Mouse (Mus musculus) liver, embryonic 11.5 days (tissue): Measurements from ENCODE around the gene Tfam. TPM values are rescaled to one million over a fixed set of nuclear protein-coding genes. Genes with fewer than 3 reads are reported as not detected.
A peak's percentile ranks its signal among the peaks of the same experiment; 100 is the strongest.

ENCODE experiments used
- ATAC-seq: fragments of 200-750 bp; cut with Nextera tagmentation; replicated peaks from 2 replicates; pipeline ENCODE4 v1.8.0; 2017; ENCODE audit warnings: moderate number of reproducible peaks, mild to moderate bottlenecking, moderate TSS enrichment, moderate library complexity; ENCODE audit not compliant: low FRiP score
- DNase-seq: peaks from one replicate; pipeline ENCODE4 v3.0.0-alpha.2; 2017; ENCODE audit warnings: low spot score
- H3K27ac ChIP-seq: fragments of 300-500 bp; sonication (generic); 2 replicates; pipeline ENCODE4 v1.5.1; 2014; ENCODE audit warnings: mild to moderate bottlenecking, low read depth, low read length, control low read depth
- H3K27me3 ChIP-seq: fragments of 300-500 bp; sonication (generic); replicated peaks from 2 replicates; pipeline ENCODE4 v1.6.1; 2014; ENCODE audit warnings: low read length, mixed read lengths; ENCODE audit not compliant: control insufficient read depth, insufficient read depth
- H3K36me3 ChIP-seq: fragments of 300-500 bp; sonication (generic); 2 replicates; pipeline ENCODE4 v1.6.1; 2014; ENCODE audit warnings: mild to moderate bottlenecking, low read length, moderate library complexity, mixed read lengths; ENCODE audit not compliant: control insufficient read depth, insufficient read depth
- H3K4me1 ChIP-seq: fragments of 300-500 bp; sonication (generic); replicated peaks from 2 replicates; pipeline ENCODE4 v1.6.1; 2014; ENCODE audit warnings: low read length, mixed read lengths; ENCODE audit not compliant: control insufficient read depth, insufficient read depth
- H3K4me2 ChIP-seq: fragments of 300-500 bp; sonication (generic); 2 replicates; pipeline ENCODE4 v1.6.1; 2014; ENCODE audit warnings: mild to moderate bottlenecking, control low read depth, moderate library complexity
- H3K4me3 ChIP-seq: fragments of 300-500 bp; sonication (generic); 2 replicates; pipeline ENCODE4 v1.5.1; 2014; ENCODE audit warnings: low read depth, low read length, control low read depth
- H3K9ac ChIP-seq: fragments of 300-500 bp; sonication (generic); 2 replicates; pipeline ENCODE4 v1.6.1; 2014; ENCODE audit warnings: low read depth, low read length, control low read depth
- H3K9me3 ChIP-seq: fragments of 300-500 bp; sonication (generic); 2 replicates; pipeline ENCODE4 v1.6.1; 2016; ENCODE audit warnings: low read length, inconsistent platforms, mixed read lengths; ENCODE audit not compliant: control insufficient read depth
- WGBS: fragments of 180-500 bp; shearing (Covaris S2); extraction: QIAGEN DNeasy Blood & Tissue Kit; methylation state at CpG from one replicate; pipeline ENCODE4 v1.1.7; 2014; 5-methylcytosine and 5-hydroxymethylcytosine counted together
- polyA plus RNA-seq: library from polyadenylated mRNA; unstranded; fragments of >200 nt; fragmentation: Nextera tagmentation; extraction: Ambion mirVana; gene quantifications from 2 replicates; pipeline ENCODE4 v1.2.1, GENCODE M21; 2014

Gene Tfam
- 104 and 105 TPM in 2 replicates for polyA plus RNA-seq

GRCm38 (mm10) chr10:71238240-71238554 lies at the start of gene Tfam:
TSS of gene Tfam (minus strand) at chr10:71238280.
- 6% methylated on average over 7 of the region's 7 CpGs for WGBS
- ATAC-seq: no peak

GRCm38 (mm10) chr10:71285126-71285580 lies 47.1 kb upstream of the Tfam start, which contains the start of gene Ube2d1:
TSS of gene Ube2d1 (minus strand) at chr10:71285262.
- Histone ChIP-seq H3K9ac (peak within 1 kb of the TSS; percentile 75), H3K4me3 (peak within 1 kb of the TSS; percentile 88), H3K4me1 (0 out of 2 replicates have a peak, but pooled peaks cover 6% of the 10 kb centered on the region), H3K27me3 (0 out of 2 replicates have a peak, but pooled peaks cover 4% of the 10 kb centered on the region), H3K4me2 (peak within 1 kb of the TSS; percentile 87), H3K9me3 (no peaks in the 10 kb centered on the region), H3K27ac (peak within 1 kb of the TSS; percentile 43; the same call in 1 of the 2 replicates), H3K36me3 (no peaks in the 10 kb centered on the region)
- ATAC-seq: peak; percentile 86
- under 1% methylated on average over 50 of the region's 50 CpGs for WGBS
- peak; percentile 84 for DNase-seq

More at GRCm38 (mm10) chr10:71238240-71238554, at the start of gene Tfam:
- no peak for DNase-seq
- Histone ChIP-seq H3K27me3 (no peaks in the 10 kb centered on the region; the same call in 1 of the 2 replicates), H3K4me3 (peak within 1 kb of the TSS; percentile 94), H3K9me3 (no peaks in the 10 kb centered on the region), H3K36me3 (peaks cover 9% of the 10 kb centered on the region), H3K9ac (peak within 1 kb of the TSS; percentile 92), H3K4me1 (peaks cover 6% of the 10 kb centered on the region), H3K4me2 (peak within 1 kb of the TSS; percentile 75), H3K27ac (peak within 1 kb of the TSS; percentile 81)

GRCm38 (mm10) chr10:71284511-71285125 lies 46.5 kb upstream of the Tfam start:
- Histone ChIP-seq H3K4me1 (0 out of 2 replicates have a peak, but pooled peaks cover 6% of the 10 kb centered on the region), H3K9me3 (no peaks in the 10 kb centered on the region), H3K27me3 (0 out of 2 replicates have a peak, but pooled peaks cover 4% of the 10 kb centered on the region), H3K4me3 (peak overlapping the region; percentile 88), H3K36me3 (no peaks in the 10 kb centered on the region), H3K9ac (peak overlapping the region; percentile 75), H3K4me2 (peak overlapping the region; percentile 87), H3K27ac (peak overlapping the region; percentile 43; the same call in 1 of the 2 replicates)
- under 1% methylated on average over 40 of the region's 41 CpGs for WGBS
- ATAC-seq (peak; percentile 67), DNase-seq (no peak)

GRCm38 (mm10) chr10:71284131-71284510 lies 46.0 kb upstream of the Tfam start:
- no peaks in the 10 kb centered on the region for H3K9me3 ChIP-seq
- 27% methylated on average over 8 of the region's 8 CpGs for WGBS
- H3K4me1 ChIP-seq: 0 out of 2 replicates have a peak, but pooled peaks cover 6% of the 10 kb centered on the region
- DNase-seq: no peak
- peak overlapping the region; percentile 87 for H3K4me2 ChIP-seq
- 0 out of 2 replicates have a peak, but pooled peaks cover 4% of the 10 kb centered on the region for H3K27me3 ChIP-seq
- H3K36me3 ChIP-seq: no peaks in the 10 kb centered on the region
- peak overlapping the region; percentile 88 for H3K4me3 ChIP-seq
- ATAC-seq: no peak
- H3K9ac ChIP-seq: peak overlapping the region; percentile 75; the same call in 1 of the 2 replicates
- H3K27ac ChIP-seq: no peak overlapping the region

GRCm38 (mm10) chr10:71273008-71273739 lies 35.1 kb upstream of the Tfam start:
- no peak overlapping the region for H3K4me2 ChIP-seq
- DNase-seq (no peak), ATAC-seq (no peak)
- no peaks in the 10 kb centered on the region for H3K27me3 ChIP-seq
- H3K4me1 ChIP-seq: no peaks in the 10 kb centered on the region
- 66% methylated on average over 9 of the region's 9 CpGs for WGBS
- no peaks in the 10 kb centered on the region for H3K9me3 ChIP-seq
- no peak overlapping the region for H3K4me3 ChIP-seq
- H3K9ac ChIP-seq: no peak overlapping the region
- H3K36me3 ChIP-seq: no peaks in the 10 kb centered on the region
- H3K27ac ChIP-seq: no peak overlapping the region

- H3K9me3 ChIP-seq: no peaks in the 10 kb centered on the region
- no peak overlapping the region for H3K27ac ChIP-seq
- 79% methylated on average over 2 of the region's 2 CpGs for WGBS
- ATAC-seq (no peak), DNase-seq (no peak)
- H3K4me1 ChIP-seq: no peaks in the 10 kb centered on the region
- no peak overlapping the region for H3K4me2 ChIP-seq
- no peaks in the 10 kb centered on the region for H3K27me3 ChIP-seq
- H3K9ac ChIP-seq: no peak overlapping the region
- H3K36me3 ChIP-seq: no peaks in the 10 kb centered on the region
- no peak overlapping the region for H3K4me3 ChIP-seq
Measured at GRCm38 (mm10) chr10:71267973-71268372, 29.9 kb upstream of the Tfam start.

GRCm38 (mm10) chr10:71267511-71267910 lies 29.4 kb upstream of the Tfam start:
- H3K4me3 ChIP-seq: no peak overlapping the region
- no peak overlapping the region for H3K27ac ChIP-seq
- ATAC-seq (no peak), DNase-seq (no peak)
- no peaks in the 10 kb centered on the region for H3K36me3 ChIP-seq
- H3K9me3 ChIP-seq: no peaks in the 10 kb centered on the region
- H3K4me2 ChIP-seq: no peak overlapping the region
- WGBS: 83% methylated on average over 11 of the region's 11 CpGs
- H3K9ac ChIP-seq: no peak overlapping the region
- H3K4me1 ChIP-seq: no peaks in the 10 kb centered on the region
- no peaks in the 10 kb centered on the region for H3K27me3 ChIP-seq

GRCm38 (mm10) chr10:71265067-71265466 lies 27.0 kb upstream of the Tfam start:
- Histone ChIP-seq H3K27ac (no peak overlapping the region), H3K36me3 (no peaks in the 10 kb centered on the region), H3K4me1 (no peaks in the 10 kb centered on the region), H3K27me3 (no peaks in the 10 kb centered on the region), H3K4me3 (no peak overlapping the region), H3K4me2 (no peak overlapping the region), H3K9me3 (no peaks in the 10 kb centered on the region), H3K9ac (no peak overlapping the region)
- DNase-seq (no peak), ATAC-seq (no peak)
- 78% methylated on average over 4 of the region's 4 CpGs for WGBS
